Mouse (Mus musculus) c-Kit-negative CD71-positive TER-119-positive erythroid progenitor cells, embryonic 14.5 days (primary cell): ENCODE data around the gene Dnajc5.
A peak's percentile ranks its signal among the peaks of the same experiment; 100 is the strongest.

ENCODE experiments used
- DNase-seq: peaks from one replicate; pipeline ENCODE4 v3.0.0-alpha.2; 2013; ENCODE audit warnings: low read depth, low spot score

Gene Dnajc5

GRCm38 (mm10) chr2:181511231-181511630 lies 9.1 kb upstream of the Dnajc5 start:
- DNase-seq = no peak

- no peak for DNase-seq
These were observed 1.1 kb upstream of the Dnajc5 start for GRCm38 (mm10) chr2:181519201-181519600.

GRCm38 (mm10) chr2:181520936-181521227 lies 597 bp downstream of the Dnajc5 start:
- no peak for DNase-seq

GRCm38 (mm10) chr2:181521491-181521890 lies 1.2 kb downstream of the Dnajc5 start:
- no peak for DNase-seq

- peak; percentile 54 for DNase-seq
These were observed 2.5 kb downstream of the Dnajc5 start for GRCm38 (mm10) chr2:181522811-181523210.

GRCm38 (mm10) chr2:181525526-181525925 lies 5.2 kb downstream of the Dnajc5 start:
- no peak for DNase-seq

GRCm38 (mm10) chr2:181529076-181529475 lies 8.8 kb downstream of the Dnajc5 start:
- no peak for DNase-seq

GRCm38 (mm10) chr2:181532589-181532988 lies 12.3 kb downstream of the Dnajc5 start:
- DNase-seq = no peak

GRCm38 (mm10) chr2:181536410-181536809 lies 16.1 kb downstream of the Dnajc5 start:
- no peak for DNase-seq

- DNase-seq = no peak
These were observed 17.3 kb downstream of the Dnajc5 start for GRCm38 (mm10) chr2:181537444-181538047.

GRCm38 (mm10) chr2:181541761-181542380 lies 21.6 kb downstream of the Dnajc5 start:
- no peak for DNase-seq

- DNase-seq = no peak
These were observed 25.9 kb downstream of the Dnajc5 start for GRCm38 (mm10) chr2:181546142-181546541.

- no peak for DNase-seq
These were observed 27.9 kb downstream of the Dnajc5 start for GRCm38 (mm10) chr2:181548227-181548626.

GRCm38 (mm10) chr2:181548682-181549081 lies 28.4 kb downstream of the Dnajc5 start:
- DNase-seq = no peak

- DNase-seq = no peak
These were observed 29.9 kb downstream of the Dnajc5 start for GRCm38 (mm10) chr2:181550233-181550632.

GRCm38 (mm10) chr2:181553772-181554171 lies 33.5 kb downstream of the Dnajc5 start:
- no peak for DNase-seq

GRCm38 (mm10) chr2:181567338-181567737 lies 47.1 kb downstream of the Dnajc5 start:
- DNase-seq = no peak

- peak; percentile 50 for DNase-seq
These were observed 48.2 kb downstream of the Dnajc5 start for GRCm38 (mm10) chr2:181568272-181569008.

- no peak for DNase-seq
These were observed 49.6 kb downstream of the Dnajc5 start for GRCm38 (mm10) chr2:181569856-181570255.

GRCm38 (mm10) chr2:181570375-181570774 lies 50.1 kb downstream of the Dnajc5 start:
- DNase-seq = no peak

- no peak for DNase-seq
These were observed 50.8 kb downstream of the Dnajc5 start for GRCm38 (mm10) chr2:181570921-181571595.

GRCm38 (mm10) chr2:181571941-181572670 lies 51.8 kb downstream of the Dnajc5 start:
- no peak for DNase-seq
